Comparison of ENCODE assay signal across 9 mouse cellular contexts in the genomic region with DNA sequence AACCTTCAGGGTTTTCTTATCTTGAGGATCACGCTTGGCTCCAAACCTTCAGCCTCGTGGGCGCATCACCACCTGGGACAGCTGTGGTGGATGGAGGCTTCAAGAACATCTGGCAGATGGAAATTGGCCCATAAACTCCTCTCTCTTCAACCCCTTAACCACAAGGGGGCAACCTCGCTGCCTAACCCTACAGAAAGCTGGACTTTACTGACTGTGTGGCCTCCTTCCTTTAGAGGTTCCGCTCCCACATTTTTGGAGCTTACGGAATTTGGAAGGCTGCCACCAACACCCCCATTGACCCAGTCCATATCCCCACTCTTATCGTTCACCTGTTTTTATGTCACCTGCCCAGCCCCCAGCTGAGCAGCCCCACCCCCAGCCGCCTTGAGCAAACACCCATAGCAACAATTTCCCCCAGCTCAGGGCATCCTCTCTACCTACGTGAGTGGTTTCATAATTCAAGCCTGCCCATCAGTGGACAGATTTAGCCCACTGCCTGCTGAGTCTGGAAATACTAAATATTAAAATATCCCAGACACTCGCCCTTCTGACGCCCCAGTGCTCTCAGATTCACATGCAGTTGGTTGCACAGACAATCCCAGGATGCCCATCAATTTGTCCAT.
DNase-seq lines count a peak whose midpoint lies in the region; ATAC-seq and TF ChIP-seq lines count a peak whose summit lies in the region.
"Had no signal": no experiment of that assay in that cellular context is flagged by ENCODE, and none has a peak within 500 bp of the region (broad histone marks: within the 10 kb centered on the region; RNA-seq: fewer than 3 reads in every experiment).

No protein-coding gene starts in this region.

- no peak overlapping the region for H3K4me2 ChIP-seq in forebrain, embryonic 15.5 days (replicated peaks)
- no peak overlapping the region for H3K4me2 ChIP-seq in midbrain, postnatal 0 days (ENCODE audit: low read depth, low read length, poor library complexity, severe bottlenecking)
- H3K4me2 ChIP-seq: stomach, embryonic 15.5 days had no signal

- H3K27ac ChIP-seq in forebrain, embryonic 10.5 days: no peak overlapping the region
- H3K27ac ChIP-seq in forebrain, embryonic 15.5 days (replicated peaks): no peak overlapping the region
- H3K27ac ChIP-seq in midbrain, postnatal 0 days (ENCODE audit: low read depth, low read length): no peak overlapping the region
- H3K27ac ChIP-seq: stomach, embryonic 15.5 days had no signal

- H3K27me3 ChIP-seq in forebrain, embryonic 10.5 days (ENCODE audit: poor library complexity, severe bottlenecking): no peaks in the 10 kb centered on the region
- H3K27me3 ChIP-seq in forebrain, embryonic 15.5 days: no peaks in the 10 kb centered on the region
- H3K27me3 ChIP-seq in midbrain, postnatal 0 days (ENCODE audit: insufficient read depth, low read length): no peaks in the 10 kb centered on the region
- H3K27me3 ChIP-seq: stomach, embryonic 15.5 days had no signal

- H3K4me3 ChIP-seq in forebrain, embryonic 10.5 days: no peak overlapping the region
- H3K4me3 ChIP-seq in forebrain, embryonic 15.5 days: no peak overlapping the region
- H3K4me3 ChIP-seq in midbrain, postnatal 0 days (ENCODE audit: low read depth, low read length): no peak overlapping the region
- H3K4me3 ChIP-seq: stomach, embryonic 15.5 days had no signal

- peak; percentile 30 for DNase-seq in forebrain, embryonic 10.5 days (ENCODE audit: extremely low spot score, low spot score)
- DNase-seq in 3T3-L1 (ENCODE audit: low read depth, low spot score): peak; percentile 73
- DNase-seq in adipocyte (ENCODE audit: low spot score): peak; percentile 74
- DNase-seq in forelimb bud, embryonic 11.5 days (ENCODE audit: low read depth, low spot score): peak; percentile 51
- DNase-seq in kidney, postnatal 14 days: peak; percentile 34
- peak; percentile 39 for DNase-seq in midbrain, postnatal 0 days (ENCODE audit: low spot score)
- no peak for DNase-seq in layer of hippocampus, adult 9-10 months (ENCODE audit: low spot score)

- no peak overlapping the region for H3K9ac ChIP-seq in forebrain, embryonic 15.5 days (replicated peaks)
- H3K9ac ChIP-seq in midbrain, postnatal 0 days (replicated peaks; ENCODE audit: low read length, poor library complexity, severe bottlenecking): no peak overlapping the region
- H3K9ac ChIP-seq: stomach, embryonic 15.5 days had no signal

- TF ChIP-seq CTCF in midbrain, postnatal 0 days (IDR thresholded peaks at IDR 0.05): peak; percentile 59

- peaks cover 9% of the 10 kb centered on the region for H3K4me1 ChIP-seq in forebrain, embryonic 10.5 days
- no peaks in the 10 kb centered on the region for H3K4me1 ChIP-seq in forebrain, embryonic 15.5 days
- no peaks in the 10 kb centered on the region for H3K4me1 ChIP-seq in midbrain, postnatal 0 days (ENCODE audit: insufficient read depth, low read length)
- H3K4me1 ChIP-seq: stomach, embryonic 15.5 days had no signal

- no peaks in the 10 kb centered on the region for H3K36me3 ChIP-seq in forebrain, embryonic 10.5 days (replicated peaks)
- no peaks in the 10 kb centered on the region for H3K36me3 ChIP-seq in forebrain, embryonic 15.5 days
- H3K36me3 ChIP-seq in midbrain, postnatal 0 days (ENCODE audit: insufficient read depth, low read length): no peaks in the 10 kb centered on the region
- H3K36me3 ChIP-seq: stomach, embryonic 15.5 days had no signal

- no peak for ATAC-seq in forebrain, embryonic 15.5 days (replicated peaks)
- ATAC-seq in midbrain, postnatal 0 days (ENCODE audit: low FRiP score): no peak

- no peaks in the 10 kb centered on the region for H3K9me3 ChIP-seq in forebrain, embryonic 10.5 days
- no peaks in the 10 kb centered on the region for H3K9me3 ChIP-seq in forebrain, embryonic 15.5 days
- no peaks in the 10 kb centered on the region for H3K9me3 ChIP-seq in midbrain, postnatal 0 days (ENCODE audit: low read length)
- H3K9me3 ChIP-seq: stomach, embryonic 15.5 days had no signal

- WGBS in forebrain, embryonic 10.5 days: 59% methylated on average over 11 of the region's 11 CpGs
- WGBS in forebrain, embryonic 15.5 days: 57% methylated on average over 11 of the region's 11 CpGs
- 57% methylated on average over 11 of the region's 11 CpGs for WGBS in midbrain, postnatal 0 days
